Mouse (Mus musculus) forebrain, embryonic 13.5 days (tissue): ENCODE data around the gene Tapbp. TPM values are rescaled to one million over a fixed set of nuclear protein-coding genes. Genes with fewer than 3 reads are reported as not detected.
"Not testable (repeated sequence)": the region's sequence is repeated elsewhere in the genome, so short reads cannot be mapped to it uniquely, and the experiment has no call there.

ENCODE experiments used
- ATAC-seq: fragments of 200-750 bp; cut with Nextera tagmentation; 2 replicates; pipeline ENCODE4 v1.8.0; 2017
- H3K27ac ChIP-seq: fragments of 300-500 bp; sonication (generic); 2 replicates; pipeline ENCODE4 v1.5.1; 2015; ENCODE audit warnings: inconsistent platforms, mild to moderate bottlenecking, moderate library complexity
- H3K27me3 ChIP-seq: fragments of 300-500 bp; sonication (generic); 2 replicates; pipeline ENCODE4 v1.6.1; 2015; ENCODE audit warnings: mild to moderate bottlenecking, inconsistent platforms
- H3K36me3 ChIP-seq: fragments of 300-500 bp; sonication (generic); 2 replicates; pipeline ENCODE4 v1.6.1; 2015; ENCODE audit warnings: mild to moderate bottlenecking, inconsistent platforms; ENCODE audit not compliant: poor library complexity, severe bottlenecking
- H3K4me1 ChIP-seq: fragments of 300-500 bp; sonication (generic); 2 replicates; pipeline ENCODE4 v1.6.1; 2015; ENCODE audit warnings: inconsistent platforms
- H3K4me2 ChIP-seq: fragments of 300-500 bp; sonication (generic); 2 replicates; pipeline ENCODE4 v1.6.1; 2015; ENCODE audit warnings: inconsistent platforms, mild to moderate bottlenecking, moderate library complexity
- H3K4me3 ChIP-seq: fragments of 300-500 bp; sonication (generic); 2 replicates; pipeline ENCODE4 v1.5.1; 2015; ENCODE audit warnings: mild to moderate bottlenecking, inconsistent platforms
- H3K9ac ChIP-seq: fragments of 300-500 bp; sonication (generic); 2 replicates; pipeline ENCODE4 v1.6.1; 2015; ENCODE audit warnings: mild to moderate bottlenecking, inconsistent platforms
- H3K9me3 ChIP-seq: fragments of 300-500 bp; sonication (generic); replicated peaks from 2 replicates; pipeline ENCODE4 v1.6.1; 2016; ENCODE audit warnings: inconsistent platforms
- WGBS: fragments of 180-500 bp; shearing (Covaris S2); methylation state at CpG from one replicate; pipeline ENCODE4 v1.1.7; 2015; 5-methylcytosine and 5-hydroxymethylcytosine counted together
- polyA plus RNA-seq: library from polyadenylated mRNA; unstranded; fragments of >200 nt; fragmentation: Nextera tagmentation; extraction: Ambion mirVana; gene quantifications from 2 replicates; pipeline ENCODE4 v1.2.1, GENCODE M21; 2015

The Tapbp gene
- polyA plus RNA-seq, 1 experiment from 2014 or later = 12.3 TPM

- not testable (repeated sequence) for H3K4me3 ChIP-seq, H3K27ac ChIP-seq, H3K4me2 ChIP-seq, H3K9me3 ChIP-seq, H3K27me3 ChIP-seq, ATAC-seq, H3K36me3 ChIP-seq, H3K9ac ChIP-seq
- WGBS = 87% methylated on average over 4 of the region's 4 CpGs
- H3K4me1 ChIP-seq = peaks cover 18% of the 10 kb centered on the region
Measured at GRCm38 (mm10) chr17:33893011-33893410, 22.7 kb upstream of the Tapbp start.

GRCm38 (mm10) chr17:33897114-33897794 lies 18.4 kb upstream of the Tapbp start:
- no peak for ATAC-seq

GRCm38 (mm10) chr17:33898193-33898592 lies 17.5 kb upstream of the Tapbp start:
- not testable (repeated sequence) for H3K27me3 ChIP-seq, H3K36me3 ChIP-seq, H3K4me1 ChIP-seq, H3K9me3 ChIP-seq, H3K4me3 ChIP-seq, H3K4me2 ChIP-seq, H3K9ac ChIP-seq, ATAC-seq, H3K27ac ChIP-seq
- WGBS = 86% methylated on average over 4 of the region's 4 CpGs

More at GRCm38 (mm10) chr17:33897114-33897794, 18.4 kb upstream of the Tapbp start:
- Histone ChIP-seq H3K27me3 (no peaks in the 10 kb centered on the region), H3K27ac (no peak overlapping the region), H3K9ac (no peak overlapping the region), H3K36me3 (no peaks in the 10 kb centered on the region), H3K4me2 (no peak overlapping the region), H3K9me3 (no peaks in the 10 kb centered on the region), H3K4me3 (no peak overlapping the region), H3K4me1 (no peaks in the 10 kb centered on the region)
- WGBS = 46% methylated on average over 6 of the region's 6 CpGs

GRCm38 (mm10) chr17:33899642-33900041 lies 16.1 kb upstream of the Tapbp start:
- WGBS = 75% methylated on average over 4 of the region's 4 CpGs
- Histone ChIP-seq H3K36me3 (no peaks in the 10 kb centered on the region), H3K9me3 (no peaks in the 10 kb centered on the region), H3K4me3 (no peak overlapping the region), H3K4me1 (no peaks in the 10 kb centered on the region), H3K4me2 (no peak overlapping the region), H3K27me3 (no peaks in the 10 kb centered on the region), H3K9ac (no peak overlapping the region), H3K27ac (no peak overlapping the region)
- ATAC-seq = no peak

- WGBS = 75% methylated on average over 7 of the region's 7 CpGs
- Histone ChIP-seq H3K4me3 (no peak overlapping the region), H3K4me2 (no peak overlapping the region), H3K27ac (no peak overlapping the region), H3K27me3 (no peaks in the 10 kb centered on the region), H3K9ac (no peak overlapping the region; the same call in 1 of the 2 replicates), H3K9me3 (no peaks in the 10 kb centered on the region), H3K36me3 (no peaks in the 10 kb centered on the region), H3K4me1 (no peaks in the 10 kb centered on the region)
- no peak for ATAC-seq
Measured at GRCm38 (mm10) chr17:33900281-33900988, 15.3 kb upstream of the Tapbp start.

- Histone ChIP-seq H3K4me1 (no peaks in the 10 kb centered on the region), H3K9ac (no peak overlapping the region), H3K27me3 (no peaks in the 10 kb centered on the region), H3K27ac (no peak overlapping the region), H3K4me2 (no peak overlapping the region), H3K36me3 (no peaks in the 10 kb centered on the region), H3K9me3 (no peaks in the 10 kb centered on the region), H3K4me3 (no peak overlapping the region)
- WGBS = 86% methylated on average over 4 of the region's 4 CpGs
- no peak for ATAC-seq
Measured at GRCm38 (mm10) chr17:33900989-33901314, 14.7 kb upstream of the Tapbp start.

- Histone ChIP-seq H3K27ac (no peak overlapping the region), H3K9me3 (no peaks in the 10 kb centered on the region), H3K4me1 (no peaks in the 10 kb centered on the region), H3K27me3 (no peaks in the 10 kb centered on the region), H3K36me3 (no peaks in the 10 kb centered on the region), H3K9ac (no peak overlapping the region), H3K4me2 (no peak overlapping the region), H3K4me3 (no peak overlapping the region)
- no peak for ATAC-seq
- 68% methylated on average over 4 of the region's 4 CpGs for WGBS
Measured at GRCm38 (mm10) chr17:33901653-33902052, 14.0 kb upstream of the Tapbp start.

GRCm38 (mm10) chr17:33902079-33902478 lies 13.6 kb upstream of the Tapbp start:
- H3K9ac ChIP-seq = no peak overlapping the region
- H3K4me1 ChIP-seq = no peaks in the 10 kb centered on the region
- ATAC-seq = no peak
- H3K36me3 ChIP-seq = no peaks in the 10 kb centered on the region
- H3K4me2 ChIP-seq = no peak overlapping the region
- H3K4me3 ChIP-seq = no peak overlapping the region
- no peaks in the 10 kb centered on the region for H3K9me3 ChIP-seq
- H3K27me3 ChIP-seq = no peaks in the 10 kb centered on the region
- H3K27ac ChIP-seq = no peak overlapping the region
- 73% methylated on average over 4 of the region's 4 CpGs for WGBS

- ATAC-seq = no peak
- H3K4me3 ChIP-seq = no peak overlapping the region
- no peaks in the 10 kb centered on the region for H3K36me3 ChIP-seq
- H3K4me2 ChIP-seq = no peak overlapping the region
- H3K9me3 ChIP-seq = no peaks in the 10 kb centered on the region
- peaks cover under 1% of the 10 kb centered on the region; the same call in 1 of the 2 replicates for H3K4me1 ChIP-seq
- H3K9ac ChIP-seq = no peak overlapping the region
- H3K27me3 ChIP-seq = no peaks in the 10 kb centered on the region
- H3K27ac ChIP-seq = no peak overlapping the region
- 83% methylated on average over 7 of the region's 7 CpGs for WGBS
Measured at GRCm38 (mm10) chr17:33902491-33902890, 13.2 kb upstream of the Tapbp start.

- not testable (repeated sequence) for H3K27me3 ChIP-seq, H3K4me3 ChIP-seq, H3K9me3 ChIP-seq, H3K9ac ChIP-seq, H3K36me3 ChIP-seq, H3K4me2 ChIP-seq, ATAC-seq, H3K27ac ChIP-seq
- WGBS = 76% methylated on average over 6 of the region's 6 CpGs
- H3K4me1 ChIP-seq = peaks cover 11% of the 10 kb centered on the region
Measured at GRCm38 (mm10) chr17:33903911-33904651, 11.6 kb upstream of the Tapbp start.

GRCm38 (mm10) chr17:33904835-33905234 lies 10.9 kb upstream of the Tapbp start, which contains the start of gene Platr17:
Platr17 (plus strand) TSS chr17:33905135.
- 23% methylated on average over 3 of the region's 4 CpGs for WGBS
- ATAC-seq, H3K4me3 ChIP-seq, H3K27me3 ChIP-seq, H3K27ac ChIP-seq, H3K9ac ChIP-seq, H3K9me3 ChIP-seq, H3K4me2 ChIP-seq, H3K36me3 ChIP-seq: not testable (repeated sequence)
- peaks cover 11% of the 10 kb centered on the region for H3K4me1 ChIP-seq

GRCm38 (mm10) chr17:33908331-33909076 lies 7.2 kb upstream of the Tapbp start:
- WGBS = under 1% methylated on average over 43 of the region's 44 CpGs
- H3K4me2 ChIP-seq = peak overlapping the region; percentile 95
- H3K27me3 ChIP-seq = no peaks in the 10 kb centered on the region
- peak overlapping the region; percentile 84 for H3K27ac ChIP-seq
- no peak for ATAC-seq
- peak overlapping the region; percentile 88 for H3K4me3 ChIP-seq
- peaks cover 28% of the 10 kb centered on the region for H3K36me3 ChIP-seq
- H3K9ac ChIP-seq = peak overlapping the region; percentile 80
- H3K4me1 ChIP-seq = peaks cover 27% of the 10 kb centered on the region
- no peaks in the 10 kb centered on the region for H3K9me3 ChIP-seq
